Mouse (Mus musculus) CH12.LX (cell line): Measurements from ENCODE around the gene Atp5d.

Experiments
- BHLHE40 ChIP-seq: IDR thresholded peaks from 2 replicates; pipeline ENCODE4 v1.6.1; 2011; ENCODE audit warnings: mild to moderate bottlenecking, low read depth, low read length, improper control_type of control experiment
- CTCF ChIP-seq, 2 experiments: IDR thresholded peaks in 1 of 2; conservative IDR thresholded peaks in 1 of 2; 2 replicates each; pipeline ENCODE4 v1.5.1; 2011 to 2012; ENCODE audit warnings: low read depth in 2 of 2, low read length in 2 of 2, improper control_type of control experiment in 1 of 2, inconsistent platforms in 1 of 2, mild to moderate bottlenecking in 1 of 2, moderate library complexity in 1 of 2
- EP300 ChIP-seq: IDR thresholded peaks from 2 replicates; pipeline ENCODE4 v1.6.1; 2011; ENCODE audit warnings: low read length, improper control_type of control experiment
- HCFC1 ChIP-seq: IDR thresholded peaks from 2 replicates; pipeline ENCODE4 v1.6.1; 2012; ENCODE audit warnings: low read depth, mild to moderate bottlenecking, inconsistent platforms, low read length, improper control_type of control experiment
- JUND ChIP-seq: conservative IDR thresholded peaks from 2 replicates; pipeline ENCODE4 v1.6.1; 2011; ENCODE audit warnings: low read depth, low read length, improper control_type of control experiment
- MAFK ChIP-seq: IDR thresholded peaks from 2 replicates; pipeline ENCODE4 v1.6.1; 2011; ENCODE audit warnings: low read length, improper control_type of control experiment; ENCODE audit not compliant: insufficient replicate concordance
- MXI1 ChIP-seq: IDR thresholded peaks from 2 replicates; pipeline ENCODE4 v1.6.1; 2011; ENCODE audit warnings: mild to moderate bottlenecking, low read depth, low read length, improper control_type of control experiment
- POLR2A ChIP-seq: IDR thresholded peaks from 2 replicates; pipeline ENCODE4 v1.6.1; 2011; ENCODE audit warnings: low read depth, mild to moderate bottlenecking, improper control_type of control experiment, low read length
- SIN3A ChIP-seq: IDR thresholded peaks from 2 replicates; pipeline ENCODE4 v1.6.1; 2012; ENCODE audit warnings: low read length, improper control_type of control experiment, inconsistent platforms
- TCF12 ChIP-seq: IDR thresholded peaks from 2 replicates; pipeline ENCODE4 v1.6.1; 2014; ENCODE audit warnings: low read depth, mild to moderate bottlenecking, inconsistent platforms, low read length, improper control_type of control experiment
- USF1 ChIP-seq: IDR thresholded peaks from 2 replicates; pipeline ENCODE4 v1.6.1; 2014; ENCODE audit warnings: low read depth, mild to moderate bottlenecking, inconsistent platforms, low read length, improper control_type of control experiment
- ZC3H11A ChIP-seq: IDR thresholded peaks from 2 replicates; pipeline ENCODE4 v1.6.1; 2012; ENCODE audit warnings: low read depth, mild to moderate bottlenecking, inconsistent platforms, low read length, improper control_type of control experiment
- ZNF384 ChIP-seq: IDR thresholded peaks from 2 replicates; pipeline ENCODE4 v1.6.1; 2012; ENCODE audit warnings: low read depth, low read length, improper control_type of control experiment, inconsistent platforms

GRCm38 (mm10) chr10:80104181-80104580 lies 34.3 kb upstream of the Atp5d start:
- no peak for TF ChIP-seq TCF12
- TF ChIP-seq MXI1, result no peak
- no peak for TF ChIP-seq MAFK
- TF ChIP-seq BHLHE40, result no peak
- no peak for TF ChIP-seq JUND
- no peak for TF ChIP-seq ZNF384
- TF ChIP-seq POLR2A, result no peak
- TF ChIP-seq ZC3H11A, result no peak
- no peak for TF ChIP-seq CTCF (conservative IDR thresholded peaks at IDR 0.05 in 1 of 2, IDR thresholded peaks at IDR 0.05 in 1 of 2; ENCODE audit: low read depth in 2 of 2, low read length in 2 of 2)
- no peak for TF ChIP-seq HCFC1
- TF ChIP-seq EP300, result no peak
- TF ChIP-seq SIN3A, result no peak
- no peak for TF ChIP-seq USF1
